Mouse (Mus musculus): ENCODE measurements at regions not wholly inside any gene's neighbourhood (a gene's known extent, or its start where the extent isn't known, plus 50 kb on each side); places are given as distances from the start of the nearest gene placed in this dataset.

- Histone ChIP-seq H3K27me3 (no peaks in the 10 kb centered on the region), H3K9me3 (no peaks in the 10 kb centered on the region), H3K4me3 (no peak overlapping the region), H3K4me1 (no peaks in the 10 kb centered on the region), H3K9ac (replicated peaks) (no peak overlapping the region), H3K27ac (replicated peaks) (no peak overlapping the region), H3K4me2 (replicated peaks) (no peak overlapping the region), H3K36me3 (no peaks in the 10 kb centered on the region)
- WGBS, result 83% methylated on average over 9 of the region's 9 CpGs
- ATAC-seq (replicated peaks), result no peak
These were observed 89.0 kb downstream of the Dad1 start for GRCm38 (mm10) chr14:54164874-54165273.

GRCm38 (mm10) chr14:54161916-54162315 lies 92.0 kb downstream of the Dad1 start:
- Histone ChIP-seq H3K9me3 (no peaks in the 10 kb centered on the region), H3K9ac (replicated peaks) (no peak overlapping the region), H3K27ac (replicated peaks) (no peak overlapping the region), H3K4me1 (no peaks in the 10 kb centered on the region), H3K36me3 (no peaks in the 10 kb centered on the region), H3K4me2 (replicated peaks) (no peak overlapping the region), H3K27me3 (no peaks in the 10 kb centered on the region), H3K4me3 (no peak overlapping the region)
- ATAC-seq (replicated peaks), result no peak
- 81% methylated on average over 8 of the region's 8 CpGs for WGBS

GRCm38 (mm10) chr14:54161206-54161605 lies 92.7 kb downstream of the Dad1 start:
- H3K9ac ChIP-seq (replicated peaks), result no peak overlapping the region
- 66% methylated on average over 7 of the region's 7 CpGs for WGBS
- no peak overlapping the region for H3K27ac ChIP-seq (replicated peaks)
- no peaks in the 10 kb centered on the region for H3K36me3 ChIP-seq
- no peak overlapping the region for H3K4me2 ChIP-seq (replicated peaks)
- no peak overlapping the region for H3K4me3 ChIP-seq
- no peaks in the 10 kb centered on the region for H3K9me3 ChIP-seq
- no peak for ATAC-seq (replicated peaks)
- H3K27me3 ChIP-seq, result no peaks in the 10 kb centered on the region
- H3K4me1 ChIP-seq, result no peaks in the 10 kb centered on the region

GRCm38 (mm10) chr14:54159816-54160215 lies 94.1 kb downstream of the Dad1 start:
- Histone ChIP-seq H3K4me2 (replicated peaks) (no peak overlapping the region), H3K4me1 (no peaks in the 10 kb centered on the region), H3K4me3 (no peak overlapping the region), H3K36me3 (no peaks in the 10 kb centered on the region), H3K9me3 (no peaks in the 10 kb centered on the region), H3K27ac (replicated peaks) (no peak overlapping the region), H3K9ac (replicated peaks) (no peak overlapping the region), H3K27me3 (no peaks in the 10 kb centered on the region)
- ATAC-seq (replicated peaks), result no peak
- 86% methylated on average over 7 of the region's 7 CpGs for WGBS

- Histone ChIP-seq H3K36me3 (no peaks in the 10 kb centered on the region), H3K9me3 (no peaks in the 10 kb centered on the region)
- WGBS, result 91% methylated on average over 9 of the region's 9 CpGs
These were observed 95.5 kb downstream of the Dad1 start for GRCm38 (mm10) chr14:54158214-54158965.

GRCm38 (mm10) chr14:54156536-54156935 lies 97.4 kb downstream of the Dad1 start:
- Histone ChIP-seq H3K27me3 (no peaks in the 10 kb centered on the region), H3K4me2 (replicated peaks) (no peak overlapping the region), H3K36me3 (no peaks in the 10 kb centered on the region), H3K4me1 (no peaks in the 10 kb centered on the region), H3K9ac (replicated peaks) (no peak overlapping the region), H3K27ac (replicated peaks) (no peak overlapping the region), H3K4me3 (no peak overlapping the region), H3K9me3 (no peaks in the 10 kb centered on the region)
- WGBS, result 91% methylated on average over 6 of the region's 6 CpGs
- ATAC-seq (replicated peaks), result no peak

More at GRCm38 (mm10) chr14:54158214-54158965, 95.5 kb downstream of the Dad1 start:
- H3K27me3 ChIP-seq, result no peaks in the 10 kb centered on the region
- H3K9ac ChIP-seq (replicated peaks), result no peak overlapping the region
- H3K27ac ChIP-seq (replicated peaks), result no peak overlapping the region
- no peak overlapping the region for H3K4me2 ChIP-seq (replicated peaks)
- no peak overlapping the region for H3K4me3 ChIP-seq
- no peaks in the 10 kb centered on the region for H3K4me1 ChIP-seq
- ATAC-seq (replicated peaks), result no peak

- no peak overlapping the region for H3K4me2 ChIP-seq (replicated peaks)
- H3K27me3 ChIP-seq, result no peaks in the 10 kb centered on the region
- H3K9me3 ChIP-seq, result no peaks in the 10 kb centered on the region
- 52% methylated on average over 6 of the region's 6 CpGs for WGBS
- H3K4me1 ChIP-seq, result no peaks in the 10 kb centered on the region
- H3K4me3 ChIP-seq, result no peak overlapping the region
- H3K27ac ChIP-seq (replicated peaks), result no peak overlapping the region
- H3K36me3 ChIP-seq, result no peaks in the 10 kb centered on the region
- ATAC-seq (replicated peaks), result no peak
- no peak overlapping the region for H3K9ac ChIP-seq (replicated peaks)
These were observed 101.2 kb downstream of the Dad1 start for GRCm38 (mm10) chr14:54152485-54153235.

- Histone ChIP-seq H3K4me2 (replicated peaks) (no peak overlapping the region), H3K27ac (replicated peaks) (no peak overlapping the region), H3K9ac (replicated peaks) (no peak overlapping the region), H3K4me1 (no peaks in the 10 kb centered on the region), H3K36me3 (no peaks in the 10 kb centered on the region), H3K27me3 (no peaks in the 10 kb centered on the region), H3K9me3 (no peaks in the 10 kb centered on the region), H3K4me3 (no peak overlapping the region)
- no peak for ATAC-seq (replicated peaks)
- WGBS, result 99% methylated on average over 2 of the region's 2 CpGs
These were observed 102.0 kb downstream of the Dad1 start for GRCm38 (mm10) chr14:54151921-54152320.

GRCm38 (mm10) chr14:54151272-54151671 lies 102.6 kb downstream of the Dad1 start:
- no peak for ATAC-seq (replicated peaks)
- no peak overlapping the region for H3K9ac ChIP-seq (replicated peaks)
- no peak overlapping the region for H3K27ac ChIP-seq (replicated peaks)
- H3K4me3 ChIP-seq, result no peak overlapping the region
- H3K4me2 ChIP-seq (replicated peaks), result no peak overlapping the region
- H3K36me3 ChIP-seq, result no peaks in the 10 kb centered on the region
- H3K27me3 ChIP-seq, result no peaks in the 10 kb centered on the region
- no peaks in the 10 kb centered on the region for H3K4me1 ChIP-seq
- WGBS, result 88% methylated on average over 3 of the region's 3 CpGs
- no peaks in the 10 kb centered on the region for H3K9me3 ChIP-seq

- no peaks in the 10 kb centered on the region for H3K9me3 ChIP-seq
- no peaks in the 10 kb centered on the region for H3K27me3 ChIP-seq
- no peak overlapping the region for H3K4me2 ChIP-seq (replicated peaks)
- no peak for ATAC-seq (replicated peaks)
- H3K27ac ChIP-seq (replicated peaks), result no peak overlapping the region
- H3K4me3 ChIP-seq, result no peak overlapping the region
- 88% methylated on average over 5 of the region's 5 CpGs for WGBS
- H3K36me3 ChIP-seq, result no peaks in the 10 kb centered on the region
- H3K9ac ChIP-seq (replicated peaks), result no peak overlapping the region
- H3K4me1 ChIP-seq, result 0 out of 2 replicates have a peak, but pooled peaks cover 4% of the 10 kb centered on the region
These were observed 103.7 kb downstream of the Dad1 start for GRCm38 (mm10) chr14:54150221-54150620.

- 90% methylated on average over 10 of the region's 10 CpGs for WGBS
- no peaks in the 10 kb centered on the region for H3K9me3 ChIP-seq
- H3K27me3 ChIP-seq, result no peaks in the 10 kb centered on the region
- no peak overlapping the region for H3K9ac ChIP-seq (replicated peaks)
- H3K27ac ChIP-seq (replicated peaks), result no peak overlapping the region
- H3K4me1 ChIP-seq, result peaks cover 6% of the 10 kb centered on the region; the same call in 1 of the 2 replicates
- H3K4me3 ChIP-seq, result no peak overlapping the region
- no peaks in the 10 kb centered on the region for H3K36me3 ChIP-seq
- H3K4me2 ChIP-seq (replicated peaks), result no peak overlapping the region
- ATAC-seq (replicated peaks), result no peak
These were observed 105.3 kb downstream of the Dad1 start for GRCm38 (mm10) chr14:54148626-54149025.

- Histone ChIP-seq H3K9me3 (no peaks in the 10 kb centered on the region), H3K4me1 (peaks cover 9% of the 10 kb centered on the region; the same call in 1 of the 2 replicates), H3K36me3 (no peaks in the 10 kb centered on the region), H3K4me3 (no peak overlapping the region), H3K27ac (replicated peaks) (no peak overlapping the region), H3K9ac (replicated peaks) (no peak overlapping the region), H3K27me3 (no peaks in the 10 kb centered on the region), H3K4me2 (replicated peaks) (no peak overlapping the region)
- ATAC-seq (replicated peaks), result no peak
- 93% methylated on average over 4 of the region's 4 CpGs for WGBS
These were observed 105.8 kb downstream of the Dad1 start for GRCm38 (mm10) chr14:54148121-54148520.
